Mouse (Mus musculus) E14TG2a.4 (cell line): ENCODE measurements around the gene Fads1.

ENCODE experiments used
- CTCF ChIP-seq: conservative IDR thresholded peaks from 2 replicates; pipeline ENCODE4 v1.5.1; 2014; ENCODE audit warnings: low read length
- NANOG ChIP-seq: IDR thresholded peaks from 2 replicates; pipeline ENCODE4 v1.6.1; 2014; ENCODE audit warnings: borderline replicate concordance, low read length, mixed read lengths

DNA sequence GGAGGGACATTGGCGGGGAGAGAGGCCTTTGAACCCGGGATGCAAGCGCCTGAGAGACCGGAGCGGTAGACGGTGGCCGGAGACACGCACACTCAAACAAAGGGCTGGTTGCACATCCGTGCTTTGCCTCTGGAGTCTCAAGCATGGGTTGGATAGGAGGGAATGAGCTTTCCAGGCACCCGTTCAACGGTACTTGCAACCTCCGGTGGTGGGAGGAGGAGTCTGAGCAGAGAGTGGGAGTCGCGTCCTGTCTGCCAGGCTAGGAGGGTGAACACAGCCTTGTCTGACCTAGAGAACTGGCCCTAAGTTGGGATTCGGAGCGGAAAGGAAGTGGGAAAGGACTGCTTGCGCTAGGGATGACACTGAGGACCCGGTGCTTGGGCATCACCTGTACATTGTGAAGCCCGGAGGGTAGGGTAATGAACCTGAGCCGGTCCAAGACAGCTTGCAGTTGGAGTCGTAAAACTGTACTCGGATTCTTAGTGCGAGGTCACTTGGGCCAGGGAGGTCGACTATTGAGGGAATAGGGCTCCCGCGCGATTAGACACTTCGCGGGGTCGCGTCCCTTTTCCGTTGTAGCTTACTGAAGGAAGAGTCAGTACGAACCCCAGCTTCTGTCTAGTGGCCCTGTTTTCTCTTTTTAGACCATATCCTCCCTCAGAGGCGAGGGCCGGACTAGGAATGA is 753 bp downstream of the Fads1 start:
- TF ChIP-seq CTCF (no peak), NANOG (no peak)
